Mouse (Mus musculus): Measurements from ENCODE around the gene Prdm16.

GRCm38 (mm10) chr4:154420749-154421148 lies 215.9 kb downstream of the Prdm16 start:
- TF ChIP-seq POLR2A (IDR thresholded peaks at IDR 0.05; ENCODE audit: borderline replicate concordance, low read depth, low read length) (no peak), CTCF (IDR thresholded peaks at IDR 0.05; ENCODE audit: low read depth, low read length) (no peak)

All from bone marrow macrophage, adult 2 months (primary cell).